Mouse (Mus musculus) embryonic facial prominence, embryonic 11.5 days (tissue): Measurements from ENCODE around the gene Mdk. TPM values are rescaled to one million over a fixed set of nuclear protein-coding genes. Genes with fewer than 3 reads are reported as not detected.

Experiments
- ATAC-seq: fragments of 200-750 bp; cut with Nextera tagmentation; replicated peaks from 2 replicates; pipeline ENCODE4 v1.8.0; 2017; ENCODE audit warnings: low read depth; ENCODE audit not compliant: insufficient number of reproducible peaks, low FRiP score, low TSS enrichment
- DNase-seq: peaks from one replicate; pipeline ENCODE4 v3.0.0-alpha.2; 2015; ENCODE audit warnings: low spot score
- H3K27ac ChIP-seq: fragments of 300-500 bp; sonication (generic); replicated peaks from 2 replicates; pipeline ENCODE4 v1.5.1; 2014; ENCODE audit warnings: mild to moderate bottlenecking, low read depth, low read length, control low read depth
- H3K27me3 ChIP-seq: fragments of 300-500 bp; sonication (generic); 2 replicates; pipeline ENCODE4 v1.6.1; 2014; ENCODE audit warnings: mild to moderate bottlenecking, low read length, moderate library complexity, mixed read lengths; ENCODE audit not compliant: control insufficient read depth, insufficient read depth
- H3K36me3 ChIP-seq: fragments of 300-500 bp; sonication (generic); replicated peaks from 2 replicates; pipeline ENCODE4 v1.6.1; 2014; ENCODE audit warnings: low read depth, mild to moderate bottlenecking, low read length, moderate library complexity, mixed read lengths; ENCODE audit not compliant: control insufficient read depth, insufficient read depth
- H3K4me1 ChIP-seq: fragments of 300-500 bp; sonication (generic); 2 replicates; pipeline ENCODE4 v1.6.1; 2014; ENCODE audit warnings: low read length, mixed read lengths; ENCODE audit not compliant: control insufficient read depth, insufficient read depth
- H3K4me2 ChIP-seq: fragments of 300-500 bp; sonication (generic); 2 replicates; pipeline ENCODE4 v1.6.1; 2014; ENCODE audit warnings: low read depth, mild to moderate bottlenecking, control low read depth, low read length, moderate library complexity
- H3K4me3 ChIP-seq: fragments of 300-500 bp; sonication (generic); 2 replicates; pipeline ENCODE4 v1.5.1; 2014; ENCODE audit warnings: low read depth, low read length, control low read depth
- H3K9ac ChIP-seq: fragments of 300-500 bp; sonication (generic); replicated peaks from 2 replicates; pipeline ENCODE4 v1.6.1; 2014; ENCODE audit warnings: mild to moderate bottlenecking, control low read depth, low read length
- H3K9me3 ChIP-seq: fragments of 300-500 bp; sonication (generic); replicated peaks from 2 replicates; pipeline ENCODE4 v1.6.1; 2016; ENCODE audit warnings: mild to moderate bottlenecking, low read length, inconsistent platforms, mixed read lengths; ENCODE audit not compliant: control insufficient read depth
- WGBS: fragments of 180-500 bp; shearing (Covaris S2); extraction: QIAGEN DNeasy Blood & Tissue Kit; methylation state at CpG from one replicate; pipeline ENCODE4 v1.1.7; 2014; 5-methylcytosine and 5-hydroxymethylcytosine counted together
- polyA plus RNA-seq: library from polyadenylated mRNA; unstranded; fragments of >200 nt; fragmentation: Nextera tagmentation; extraction: Ambion mirVana; gene quantifications from 2 replicates; pipeline ENCODE4 v1.2.1, GENCODE M21; 2014

The Mdk gene
- polyA plus RNA-seq, 1 experiment from 2014 or later, result 1,845 TPM

- no peak overlapping the region for H3K27ac ChIP-seq
Measured at GRCm38 (mm10) chr2:91921790-91922570, 10.1 kb downstream of the Mdk start.

GRCm38 (mm10) chr2:91921181-91921789 lies 10.8 kb downstream of the Mdk start:
- WGBS, result 5% methylated on average over 31 of the region's 31 CpGs
- Histone ChIP-seq H3K4me3 (peak overlapping the region; percentile 55), H3K36me3 (peaks cover 2% of the 10 kb centered on the region; the same call in 1 of the 2 replicates), H3K4me2 (peak overlapping the region; percentile 92), H3K27me3 (peaks cover 29% of the 10 kb centered on the region), H3K4me1 (peaks cover 7% of the 10 kb centered on the region; the same call in 1 of the 2 replicates), H3K9ac (0 out of 2 replicates have a peak overlapping the region, but pooled peaks have one; percentile 7), H3K9me3 (no peaks in the 10 kb centered on the region), H3K27ac (no peak overlapping the region)
- ATAC-seq, result peak; percentile 5; the same call in 1 of the 2 replicates
- peak; percentile 77 for DNase-seq

More at GRCm38 (mm10) chr2:91921790-91922570, 10.1 kb downstream of the Mdk start:
- Histone ChIP-seq H3K4me2 (peak overlapping the region; percentile 92), H3K9ac (peak overlapping the region; percentile 32; the same call in 1 of the 2 replicates), H3K27me3 (peaks cover 29% of the 10 kb centered on the region), H3K4me1 (peaks cover 7% of the 10 kb centered on the region; the same call in 1 of the 2 replicates), H3K4me3 (peak overlapping the region; percentile 55), H3K36me3 (peaks cover 2% of the 10 kb centered on the region; the same call in 1 of the 2 replicates), H3K9me3 (no peaks in the 10 kb centered on the region)
- WGBS, result under 1% methylated on average over 61 of the region's 64 CpGs
- DNase-seq, result peak; percentile 83
- ATAC-seq, result peak; percentile 55

- Histone ChIP-seq H3K4me1 (peaks cover 7% of the 10 kb centered on the region; the same call in 1 of the 2 replicates), H3K9ac (no peak overlapping the region), H3K9me3 (no peaks in the 10 kb centered on the region), H3K27me3 (peaks cover 29% of the 10 kb centered on the region), H3K4me3 (no peak overlapping the region), H3K4me2 (no peak overlapping the region), H3K27ac (no peak overlapping the region), H3K36me3 (peaks cover 2% of the 10 kb centered on the region; the same call in 1 of the 2 replicates)
- WGBS, result 79% methylated on average over 4 of the region's 4 CpGs
- ATAC-seq, result no peak
- no peak for DNase-seq
Measured at GRCm38 (mm10) chr2:91920130-91920529, 12.0 kb downstream of the Mdk start.

- Histone ChIP-seq H3K9ac (no peak overlapping the region), H3K4me2 (no peak overlapping the region), H3K9me3 (no peaks in the 10 kb centered on the region), H3K4me3 (no peak overlapping the region), H3K27me3 (peaks cover 12% of the 10 kb centered on the region; the same call in 1 of the 2 replicates), H3K27ac (no peak overlapping the region), H3K36me3 (peaks cover 2% of the 10 kb centered on the region), H3K4me1 (0 out of 2 replicates have a peak, but pooled peaks cover under 1% of the 10 kb centered on the region)
- no peak for ATAC-seq
- DNase-seq, result no peak
- 90% methylated on average over 7 of the region's 7 CpGs for WGBS
Measured at GRCm38 (mm10) chr2:91917096-91917495, 15.0 kb downstream of the Mdk start.

GRCm38 (mm10) chr2:91916346-91916977 lies 15.6 kb downstream of the Mdk start:
- Histone ChIP-seq H3K4me3 (no peak overlapping the region), H3K4me1 (no peaks in the 10 kb centered on the region), H3K27ac (no peak overlapping the region), H3K36me3 (peaks cover 2% of the 10 kb centered on the region), H3K9me3 (no peaks in the 10 kb centered on the region), H3K27me3 (peaks cover 7% of the 10 kb centered on the region; the same call in 1 of the 2 replicates), H3K9ac (no peak overlapping the region), H3K4me2 (no peak overlapping the region)
- no peak for DNase-seq
- WGBS, result 92% methylated on average over 7 of the region's 7 CpGs
- no peak for ATAC-seq

- H3K36me3 ChIP-seq, result peaks cover 2% of the 10 kb centered on the region
- 84% methylated on average over 7 of the region's 7 CpGs for WGBS
Measured at GRCm38 (mm10) chr2:91913328-91914110, 18.6 kb downstream of the Mdk start.

GRCm38 (mm10) chr2:91912616-91913015 lies 19.5 kb downstream of the Mdk start:
- Histone ChIP-seq H3K4me2 (no peak overlapping the region), H3K27ac (no peak overlapping the region), H3K36me3 (no peaks in the 10 kb centered on the region; the same call in none of the 2 replicates), H3K27me3 (no peaks in the 10 kb centered on the region), H3K4me1 (no peaks in the 10 kb centered on the region), H3K4me3 (no peak overlapping the region), H3K9ac (no peak overlapping the region), H3K9me3 (no peaks in the 10 kb centered on the region)
- 84% methylated on average over 3 of the region's 3 CpGs for WGBS
- DNase-seq (no peak), ATAC-seq (no peak)

More at GRCm38 (mm10) chr2:91913328-91914110, 18.6 kb downstream of the Mdk start:
- Histone ChIP-seq H3K4me1 (no peaks in the 10 kb centered on the region), H3K9me3 (no peaks in the 10 kb centered on the region), H3K27ac (no peak overlapping the region), H3K4me3 (no peak overlapping the region), H3K27me3 (no peaks in the 10 kb centered on the region), H3K9ac (no peak overlapping the region), H3K4me2 (no peak overlapping the region)
- DNase-seq (no peak), ATAC-seq (no peak)
